Mouse (Mus musculus) kidney, adult 2 months (tissue): Measurements from ENCODE around the gene Gm49393. TPM values are rescaled to one million over a fixed set of nuclear protein-coding genes. Genes with fewer than 3 reads are reported as not detected.

Source experiments
- DNase-seq: peaks from one replicate; pipeline ENCODE4 v3.0.0; 2021
- H3K27ac ChIP-seq: fragments of 200-500 bp; 2 replicates; pipeline ENCODE4 v1.5.1; 2012; ENCODE audit warnings: low read depth, low read length, control low read depth, inconsistent platforms; ENCODE audit not compliant: insufficient read depth
- H3K27me3 ChIP-seq: fragments of 200-500 bp; replicated peaks from 2 replicates; pipeline ENCODE4 v1.6.1; 2012; ENCODE audit warnings: mild to moderate bottlenecking, moderate library complexity, low read length, inconsistent platforms; ENCODE audit not compliant: control insufficient read depth, insufficient read depth
- H3K36me3 ChIP-seq: fragments of 200-500 bp; 2 replicates; pipeline ENCODE4 v1.6.1; 2012; ENCODE audit warnings: mild to moderate bottlenecking, moderate library complexity, low read length, inconsistent platforms; ENCODE audit not compliant: control insufficient read depth, insufficient read depth
- H3K4me1 ChIP-seq: fragments of 200-500 bp; 2 replicates; pipeline ENCODE4 v1.6.1; 2011; ENCODE audit warnings: low read length; ENCODE audit not compliant: control insufficient read depth, insufficient read depth
- H3K4me3 ChIP-seq: fragments of 200-500 bp; 2 replicates; pipeline ENCODE4 v1.5.1; 2011; ENCODE audit warnings: mild to moderate bottlenecking, low read depth, low read length, control low read depth; ENCODE audit not compliant: insufficient read depth
- CTCF ChIP-seq: fragments of 200-500 bp; conservative IDR thresholded peaks from 2 replicates; pipeline ENCODE4 v1.5.1; 2011; ENCODE audit warnings: low read depth, mild to moderate bottlenecking, control low read depth, low read length, moderate library complexity, mixed read lengths; ENCODE audit not compliant: insufficient read depth, insufficient read length
- POLR2A ChIP-seq: fragments of 200-500 bp; IDR thresholded peaks from one replicate; pipeline ENCODE4 v1.6.1; 2011; ENCODE audit warnings: low read depth, low read length, control low read depth
- WGBS: fragments of 180-500 bp; shearing (Covaris S2); methylation state at CpG from one replicate; pipeline ENCODE4 v1.1.7; 2018; 5-methylcytosine and 5-hydroxymethylcytosine counted together
- polyA plus RNA-seq: library from polyadenylated mRNA; depleted of rRNA; stranded (reverse); fragments of >200 nt; gene quantifications from 2 replicates; pipeline ENCODE4 v1.2.3, GENCODE M21; 2012

Gm49393 gene
- polyA plus RNA-seq, 1 experiment = not detected

DNA sequence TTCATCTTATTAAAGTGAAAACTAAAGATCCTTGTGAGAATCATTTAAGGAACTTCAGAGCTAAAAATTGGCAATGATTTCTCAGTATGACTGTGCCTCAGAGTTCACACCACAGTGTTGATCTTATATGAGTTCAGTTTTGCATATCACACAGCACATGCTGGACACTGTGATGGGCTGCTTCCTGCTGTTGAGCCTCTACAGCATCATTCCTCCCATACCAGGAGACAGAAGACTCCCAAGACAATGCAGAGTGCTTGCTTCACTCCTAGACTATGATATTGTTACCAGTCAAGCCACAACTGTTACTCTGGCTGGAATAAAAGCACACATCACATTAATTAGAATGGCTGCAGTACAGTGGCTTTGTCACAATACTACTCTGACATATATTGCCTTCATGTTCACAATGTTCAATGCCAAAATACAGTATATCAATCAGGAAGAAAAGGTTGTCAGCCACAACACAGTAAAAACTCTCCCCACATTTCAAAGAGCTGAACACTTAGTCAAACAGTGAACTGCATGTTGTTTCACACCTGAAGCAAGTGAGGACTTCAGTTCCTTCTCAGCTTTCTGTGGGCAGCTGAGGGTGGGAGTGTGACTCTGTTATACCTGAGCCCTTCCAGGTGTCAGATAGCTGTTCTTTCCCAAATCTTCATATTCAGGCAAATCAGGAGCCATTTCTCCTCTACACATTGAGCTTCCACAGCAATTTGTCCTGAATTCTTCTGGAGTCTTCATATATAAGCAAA lies 39.8 kb downstream of the Gm49393 start:
- DNase-seq = no peak

DNA sequence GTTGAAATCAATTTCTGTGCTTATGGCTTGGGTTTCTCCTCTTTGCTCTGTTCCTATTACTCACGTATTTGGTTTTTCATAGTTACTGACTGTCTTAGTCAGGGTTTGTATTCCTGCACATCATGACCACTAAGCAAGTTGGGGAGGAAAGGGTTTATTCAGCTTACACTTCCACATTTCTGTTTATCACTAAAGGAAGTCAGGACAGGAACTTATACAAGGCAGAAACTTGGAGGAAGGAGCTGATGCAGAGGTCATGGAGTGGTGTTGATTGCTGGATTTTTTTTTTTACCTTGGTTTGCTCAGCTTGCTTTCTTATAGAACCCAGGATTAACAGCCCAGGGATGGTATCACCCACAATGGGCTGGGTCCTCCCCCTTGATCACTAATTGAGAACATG lies 43.1 kb downstream of the Gm49393 start:
- WGBS = 75% methylated on average over 1 of the region's 1 CpGs
- DNase-seq = no peak
- Histone ChIP-seq H3K4me1 (no peaks in the 10 kb centered on the region), H3K27me3 (no peaks in the 10 kb centered on the region), H3K36me3 (no peaks in the 10 kb centered on the region), H3K4me3 (no peak overlapping the region), H3K27ac (no peak overlapping the region)
- TF ChIP-seq CTCF (no peak), POLR2A (no peak)

More for the DNA sequence above, 39.8 kb downstream of the Gm49393 start:
- no peak overlapping the region for H3K27ac ChIP-seq
- no peak overlapping the region for H3K4me3 ChIP-seq
- H3K27me3 ChIP-seq = no peaks in the 10 kb centered on the region
- H3K36me3 ChIP-seq = no peaks in the 10 kb centered on the region
- TF ChIP-seq CTCF = no peak
- TF ChIP-seq POLR2A = no peak
- no peaks in the 10 kb centered on the region for H3K4me1 ChIP-seq

DNA sequence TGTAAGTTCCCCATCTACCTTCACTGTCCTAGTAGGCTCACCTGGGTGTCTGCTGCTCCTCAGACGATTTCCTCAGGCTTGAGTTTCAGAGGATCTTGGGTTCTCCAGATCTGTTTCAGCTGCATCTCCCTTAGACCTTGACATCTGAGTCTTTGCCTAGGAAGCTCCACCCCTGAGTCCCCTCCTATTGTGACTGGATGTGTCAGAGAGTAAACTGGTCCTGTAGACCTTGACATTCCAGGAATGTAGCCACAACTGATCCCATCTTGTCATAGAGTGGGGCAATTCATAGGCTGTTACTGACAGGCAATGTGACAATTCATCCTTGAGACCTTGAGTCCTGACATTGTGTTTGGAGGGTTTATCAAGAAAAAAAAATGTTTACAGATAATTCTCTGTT lies 71.1 kb downstream of the Gm49393 start, which contains the start of gene 4930486L24Rik:
Gene 4930486L24Rik, minus strand, starts transcription at position 195 of the 400 bp plus-strand sequence.
- Histone ChIP-seq H3K4me3 (no peak within 1 kb of the TSS), H3K27me3 (no peaks in the 10 kb centered on the region), H3K4me1 (no peaks in the 10 kb centered on the region), H3K27ac (no peak within 1 kb of the TSS), H3K36me3 (no peaks in the 10 kb centered on the region)
- TF ChIP-seq CTCF (no peak), POLR2A (no peak)
- no peak for DNase-seq
- WGBS = 55% methylated on average over 1 of the region's 1 CpGs

DNA sequence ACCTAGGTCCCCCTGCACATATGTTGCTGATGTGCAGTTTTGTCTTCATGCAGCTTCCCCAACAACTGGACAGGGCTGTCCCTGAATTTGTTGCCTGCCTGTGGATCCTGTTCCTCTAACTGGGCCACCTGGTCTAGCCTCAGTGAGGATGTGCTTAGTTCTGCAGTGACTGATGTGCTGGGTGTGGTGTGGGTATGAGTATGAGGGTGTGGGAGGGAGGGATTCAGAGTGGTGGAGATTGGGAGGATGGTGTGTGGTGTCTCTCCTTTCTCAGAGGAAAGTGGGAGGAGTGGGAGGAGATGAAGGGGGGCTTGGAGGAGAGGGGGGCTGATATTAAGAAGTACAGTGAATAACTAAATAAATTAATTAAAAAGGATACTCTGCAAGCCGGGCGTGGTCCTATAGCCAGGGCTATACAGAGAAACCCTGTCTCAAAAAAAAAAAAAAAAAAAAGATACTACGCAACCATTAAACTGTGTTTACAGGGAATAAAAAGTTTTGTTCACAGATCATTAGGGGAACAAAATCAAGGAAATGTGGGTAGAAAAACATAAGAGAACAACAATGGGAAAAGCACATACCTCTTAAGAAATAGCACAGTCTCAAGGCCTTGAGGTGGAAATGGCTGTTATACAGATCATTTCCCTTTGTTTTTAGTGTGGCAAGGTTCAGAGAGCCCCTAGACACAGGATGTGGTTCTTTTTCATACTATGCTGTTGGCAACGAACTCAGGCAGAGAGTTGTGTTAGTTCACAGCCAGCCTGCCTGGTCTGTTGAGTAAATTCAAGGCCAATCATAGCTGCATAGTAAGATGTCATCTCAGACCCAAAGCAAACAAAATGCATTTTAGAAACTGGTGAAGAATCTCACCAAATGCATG lies 86.9 kb downstream of the Gm49393 start:
- TF ChIP-seq POLR2A (no peak), CTCF (no peak)
- H3K27ac ChIP-seq = no peak overlapping the region
- WGBS = 75% methylated on average over 4 of the region's 4 CpGs
- peak; percentile 10 for DNase-seq
- no peaks in the 10 kb centered on the region; the same call in 1 of the 2 replicates for H3K27me3 ChIP-seq
- no peak overlapping the region for H3K4me3 ChIP-seq
- no peaks in the 10 kb centered on the region for H3K36me3 ChIP-seq
- no peaks in the 10 kb centered on the region for H3K4me1 ChIP-seq

DNA sequence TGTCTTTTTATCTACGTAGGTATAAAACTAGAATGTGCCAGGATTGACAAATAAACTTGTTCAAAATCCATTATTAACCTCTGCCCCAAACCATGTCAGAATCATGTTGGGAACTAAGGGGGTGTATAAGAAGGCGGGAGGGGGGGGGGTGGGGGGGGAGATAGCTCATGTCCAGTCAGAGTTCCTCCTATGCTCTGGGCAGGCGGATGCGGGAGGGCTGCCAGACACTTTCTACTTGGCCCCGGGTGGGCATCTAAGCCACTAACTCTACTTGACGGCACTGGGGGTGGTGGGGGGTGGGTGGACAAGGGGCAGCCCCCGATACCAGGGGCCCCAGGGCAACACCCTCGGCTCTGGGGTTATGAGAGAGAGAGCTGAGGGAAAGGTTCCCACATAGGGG lies 92.2 kb downstream of the Gm49393 start:
- DNase-seq = no peak
- Histone ChIP-seq H3K4me3 (no peak overlapping the region), H3K27ac (no peak overlapping the region), H3K4me1 (no peaks in the 10 kb centered on the region), H3K36me3 (no peaks in the 10 kb centered on the region), H3K27me3 (no peaks in the 10 kb centered on the region)
- TF ChIP-seq POLR2A (no peak), CTCF (no peak)
- 90% methylated on average over 8 of the region's 8 CpGs for WGBS

DNA sequence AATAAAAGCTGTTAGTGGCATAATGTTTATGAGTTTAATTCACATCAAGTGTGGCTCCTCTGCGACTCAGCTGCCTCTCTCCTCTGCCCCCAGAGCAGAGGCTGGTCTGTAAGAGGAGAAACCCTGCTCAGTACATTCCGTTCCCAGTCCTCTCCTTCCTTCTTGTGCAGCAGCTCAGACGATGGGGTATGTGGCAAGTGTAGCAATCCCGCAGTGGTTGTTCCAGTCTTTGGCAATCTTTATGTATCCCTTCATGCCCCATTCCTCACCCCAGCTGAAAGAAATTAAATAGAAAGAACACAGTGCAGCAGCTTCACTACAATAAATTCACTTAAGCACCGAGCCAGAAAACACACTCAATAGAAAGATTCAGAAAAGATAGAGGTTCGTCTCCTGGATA lies 92.7 kb downstream of the Gm49393 start:
- DNase-seq = no peak
- no peak overlapping the region for H3K27ac ChIP-seq
- WGBS = 71% methylated on average over 6 of the region's 6 CpGs
- TF ChIP-seq POLR2A (no peak), CTCF (no peak)
- no peaks in the 10 kb centered on the region for H3K4me1 ChIP-seq
- no peaks in the 10 kb centered on the region for H3K36me3 ChIP-seq
- H3K4me3 ChIP-seq = no peak overlapping the region
- H3K27me3 ChIP-seq = no peaks in the 10 kb centered on the region

DNA sequence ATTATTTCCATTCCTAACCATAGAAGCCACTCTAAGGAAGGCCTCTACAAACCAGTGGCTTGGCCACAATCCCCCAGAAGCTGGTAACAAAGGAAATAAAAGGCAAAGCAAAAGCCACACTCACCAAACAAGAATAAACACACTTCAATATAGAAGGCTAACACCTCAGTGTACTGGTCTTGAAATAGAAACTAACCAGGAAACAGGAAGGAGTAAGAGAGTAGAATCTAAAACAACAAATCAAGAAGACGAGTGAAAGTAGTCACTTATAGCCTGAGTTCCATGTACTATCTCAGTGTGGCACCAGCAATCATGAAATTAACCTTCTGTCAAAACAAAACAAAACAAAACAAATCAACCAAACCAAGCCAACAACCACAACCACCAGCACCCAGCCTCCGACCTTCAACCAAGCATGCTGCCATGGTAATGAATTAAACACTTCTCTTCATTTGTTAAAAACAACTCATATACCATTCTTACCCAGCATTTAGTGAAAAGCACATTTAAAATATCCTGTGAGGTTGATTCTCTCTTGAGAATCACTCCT lies 96.0 kb downstream of the Gm49393 start:
- TF ChIP-seq POLR2A = no peak
- no peak for TF ChIP-seq CTCF
- Histone ChIP-seq H3K36me3 (no peaks in the 10 kb centered on the region), H3K4me1 (no peaks in the 10 kb centered on the region), H3K4me3 (no peak overlapping the region), H3K27me3 (no peaks in the 10 kb centered on the region), H3K27ac (no peak overlapping the region)
- WGBS = 61% methylated on average over 2 of the region's 2 CpGs
- DNase-seq = no peak
